ENCODE assay signal across 9 mouse cellular contexts in the genomic region with DNA sequence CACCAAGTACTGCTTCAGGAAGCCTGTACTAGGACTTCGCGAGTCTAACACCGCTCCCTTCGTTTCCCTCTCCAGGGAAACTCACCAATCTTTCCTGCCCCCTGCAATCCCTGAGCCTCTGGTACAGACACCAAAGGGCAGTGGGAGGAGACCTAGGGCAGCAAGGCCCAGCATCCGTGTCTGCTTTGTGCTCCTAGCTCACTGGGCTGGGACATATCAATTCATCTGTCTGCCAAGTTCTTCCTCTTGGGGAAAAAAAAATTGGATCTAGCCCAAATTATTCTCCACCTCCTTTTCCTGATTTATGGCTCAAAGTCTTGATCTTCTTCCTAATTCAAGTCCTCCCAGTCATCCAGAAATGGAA.
A peak's percentile ranks its signal among the peaks of the same experiment; 100 is the strongest.
DNase-seq lines count a peak whose midpoint lies in the region; ATAC-seq and TF ChIP-seq lines count a peak whose summit lies in the region.
"Had no signal": no experiment of that assay in that cellular context is flagged by ENCODE, and none has a peak within 500 bp of the region (broad histone marks: within the 10 kb centered on the region; RNA-seq: fewer than 3 reads in every experiment).

No protein-coding gene starts in this region.

- H3K4me2 ChIP-seq in lung, postnatal 0 days (replicated peaks; ENCODE audit: low read depth, low read length): 0 out of 2 replicates have a peak overlapping the region, but pooled peaks have one; percentile 6
- peak overlapping the region; percentile 22; the same call in 1 of the 2 replicates for H3K4me2 ChIP-seq in limb, embryonic 11.5 days (ENCODE audit: low read depth, severe bottlenecking)

- H3K36me3 ChIP-seq in lung, postnatal 0 days (ENCODE audit: insufficient read depth, low read length): no peaks in the 10 kb centered on the region
- H3K36me3 ChIP-seq in limb, embryonic 11.5 days (ENCODE audit: control insufficient read depth, insufficient read depth, low read length): no peaks in the 10 kb centered on the region

- no peak overlapping the region for H3K27ac ChIP-seq in gastrocnemius, adult 2 months
- H3K27ac ChIP-seq in lung, postnatal 0 days (ENCODE audit: low read length): no peak overlapping the region
- no peak overlapping the region for H3K27ac ChIP-seq in limb, embryonic 11.5 days (replicated peaks; ENCODE audit: low read depth, low read length)

- peak overlapping the region; percentile 50 for H3K4me3 ChIP-seq in gastrocnemius, adult 2 months
- no peak overlapping the region for H3K4me3 ChIP-seq in lung, postnatal 0 days (ENCODE audit: low read depth, low read length)
- no peak overlapping the region for H3K4me3 ChIP-seq in limb, embryonic 11.5 days (ENCODE audit: low read depth, low read length)

- no peaks in the 10 kb centered on the region for H3K27me3 ChIP-seq in lung, postnatal 0 days (replicated peaks; ENCODE audit: insufficient read depth, low read length)
- H3K27me3 ChIP-seq in limb, embryonic 11.5 days (ENCODE audit: control insufficient read depth, insufficient read depth, low read length): no peaks in the 10 kb centered on the region

- 7% methylated on average over 5 of the region's 5 CpGs for WGBS in lung, postnatal 0 days
- 3% methylated on average over 5 of the region's 5 CpGs for WGBS in limb, embryonic 11.5 days

- H3K4me1 ChIP-seq in lung, postnatal 0 days (ENCODE audit: insufficient read depth, low read depth, low read length): no peaks in the 10 kb centered on the region
- no peaks in the 10 kb centered on the region for H3K4me1 ChIP-seq in limb, embryonic 11.5 days (ENCODE audit: control insufficient read depth, insufficient read depth, low read length)

- no peaks in the 10 kb centered on the region for H3K9me3 ChIP-seq in lung, postnatal 0 days (ENCODE audit: low read length)
- H3K9me3 ChIP-seq in limb, embryonic 11.5 days (ENCODE audit: control insufficient read depth, low read length): no peaks in the 10 kb centered on the region

- ATAC-seq in lung, postnatal 0 days: no peak
- no peak for ATAC-seq in limb, embryonic 11.5 days (ENCODE audit: insufficient number of reproducible peaks, low FRiP score, low TSS enrichment, low read depth)

- H3K9ac ChIP-seq in lung, postnatal 0 days (replicated peaks; ENCODE audit: low read depth): no peak overlapping the region
- H3K9ac ChIP-seq in limb, embryonic 11.5 days (ENCODE audit: low read length): no peak overlapping the region

- TF ChIP-seq EP300 in lung, postnatal 0 days (IDR thresholded peaks at IDR 0.05): no peak

- TF ChIP-seq CTCF in gastrocnemius, adult 2 months (IDR thresholded peaks at IDR 0.05): no peak
- TF ChIP-seq CTCF in lung, postnatal 0 days (IDR thresholded peaks at IDR 0.05): no peak

- intact Hi-C loops in gastrocnemius, adult 2 months (cut with DNase I): no loop called here

- no peak for DNase-seq in gastrocnemius, adult 2 months
- no peak for DNase-seq in gastrocnemius, adult 8-10 months (ENCODE audit: low spot score in 2 of 2)
- no peak for DNase-seq in lung, postnatal 0 days (ENCODE audit: low spot score)
- DNase-seq in lung, postnatal 14 days: no peak
- no peak for DNase-seq in limb, embryonic 11.5 days (ENCODE audit: low spot score)
- DNase-seq in right cerebral cortex, adult 18-20 months: no peak
- no peak for DNase-seq in embryo, embryonic 10.5 days (ENCODE audit: low spot score)
- no peak for DNase-seq in layer of hippocampus, adult 8-10 months (ENCODE audit: low spot score in 2 of 2)
- DNase-seq: layer of hippocampus, adult 9-11 months had no signal
